Mouse (Mus musculus) adrenal gland, adult 8-10 months (tissue): Measurements from ENCODE around the gene Id1. TPM values are rescaled to one million over a fixed set of nuclear protein-coding genes. Genes with fewer than 3 reads are reported as not detected.
A peak's percentile ranks its signal among the peaks of the same experiment; 100 is the strongest.

Experiments
- DNase-seq: peaks from one replicate; pipeline ENCODE4 v3.0.0; 2022
- total RNA-seq, 4 experiments: library from RNA; stranded (reverse); gene quantifications; 2 replicates each; pipeline ENCODE4 v1.2.4; 2022

Id1 gene
- 10 to 100 TPM; 38.9 to 74.3 (median 55.1) TPM for total RNA-seq

- peak; percentile 89 for DNase-seq
Measured at GRCm38 (mm10) chr2:152736090-152736601, at the start of gene Id1. Gene Id1, plus strand, starts transcription at chr2:152736251.

GRCm38 (mm10) chr2:152686399-152686798, 49.7 kb upstream of the Id1 start:
- no peak for DNase-seq

GRCm38 (mm10) chr2:152686806-152687267, 49.2 kb upstream of the Id1 start, which contains the start of gene Mcts2:
Gene Mcts2, plus strand, starts transcription at chr2:152687035.
- DNase-seq = peak; percentile 93

- DNase-seq = peak; percentile 68
Measured at GRCm38 (mm10) chr2:152691564-152692217, 44.4 kb upstream of the Id1 start.

- no peak for DNase-seq
Measured at GRCm38 (mm10) chr2:152693233-152693632, 42.8 kb upstream of the Id1 start.

GRCm38 (mm10) chr2:152693735-152694134, 42.3 kb upstream of the Id1 start:
- no peak for DNase-seq

GRCm38 (mm10) chr2:152694708-152695107, 41.3 kb upstream of the Id1 start:
- DNase-seq = peak; percentile 79

- DNase-seq = no peak
Measured at GRCm38 (mm10) chr2:152696016-152696415, 40.0 kb upstream of the Id1 start.

- peak; percentile 83 for DNase-seq
Measured at GRCm38 (mm10) chr2:152696476-152697164, 39.4 kb upstream of the Id1 start.

GRCm38 (mm10) chr2:152700138-152700537, 35.9 kb upstream of the Id1 start:
- DNase-seq = no peak

- DNase-seq = no peak
Measured at GRCm38 (mm10) chr2:152700725-152701124, 35.3 kb upstream of the Id1 start.

- no peak for DNase-seq
Measured at GRCm38 (mm10) chr2:152703596-152704255, 32.3 kb upstream of the Id1 start.

- no peak for DNase-seq
Measured at GRCm38 (mm10) chr2:152704256-152704605, 31.8 kb upstream of the Id1 start.

GRCm38 (mm10) chr2:152704811-152705370, 31.2 kb upstream of the Id1 start:
- DNase-seq = no peak

- no peak for DNase-seq
Measured at GRCm38 (mm10) chr2:152705993-152706571, 30.0 kb upstream of the Id1 start.

- DNase-seq = no peak
Measured at GRCm38 (mm10) chr2:152707186-152707585, 28.9 kb upstream of the Id1 start.

GRCm38 (mm10) chr2:152707627-152708026, 28.4 kb upstream of the Id1 start:
- DNase-seq = peak; percentile 91

- no peak for DNase-seq
Measured at GRCm38 (mm10) chr2:152709066-152709465, 27.0 kb upstream of the Id1 start.

- no peak for DNase-seq
Measured at GRCm38 (mm10) chr2:152716241-152716772, 19.7 kb upstream of the Id1 start.

- DNase-seq = no peak
Measured at GRCm38 (mm10) chr2:152717652-152718051, 18.4 kb upstream of the Id1 start.

- DNase-seq = no peak
Measured at GRCm38 (mm10) chr2:152718076-152718475, 18.0 kb upstream of the Id1 start.

GRCm38 (mm10) chr2:152723651-152724331, 12.3 kb upstream of the Id1 start:
- DNase-seq = no peak
